Mouse (Mus musculus) lung, postnatal 0 days (tissue): ENCODE measurements around the gene Hist1h4b.

ENCODE experiments used
- CTCF ChIP-seq: IDR thresholded peaks from 2 replicates; pipeline ENCODE4 v1.5.1; 2016; ENCODE audit warnings: antibody characterized with exemption, mild to moderate bottlenecking
- EP300 ChIP-seq: IDR thresholded peaks from 2 replicates; pipeline ENCODE4 v1.6.1; 2016; ENCODE audit warnings: antibody characterized with exemption, mild to moderate bottlenecking, control low read depth

GRCm38 (mm10) chr13:23760972-23761864 lies 4.4 kb downstream of the Hist1h4b start, which contains the start of gene Hist1h4a:
- TF ChIP-seq CTCF: no peak
- TF ChIP-seq EP300: no peak
